Mouse (Mus musculus): Measurements from ENCODE around the gene Rnf185.

- TF ChIP-seq POLR2A (IDR thresholded peaks at IDR 0.05; ENCODE audit: insufficient read depth, low read depth, low read length) (no peak), CTCF (IDR thresholded peaks at IDR 0.05; ENCODE audit: insufficient read depth, low read depth, low read length) (no peak)
Observed at GRCm38 (mm10) chr11:3456354-3456753, 4.2 kb upstream of the Rnf185 start.
